Mouse (Mus musculus): ENCODE results near the gene Rgs9bp.

- no peak for TF ChIP-seq GATA1 (IDR thresholded peaks at IDR 0.05; ENCODE audit: low read length)
- TF ChIP-seq TAL1 (IDR thresholded peaks at IDR 0.05; ENCODE audit: low read length): no peak
These were observed 27.8 kb downstream of the Rgs9bp start for GRCm38 (mm10) chr7:35557577-35557976.
